In genomic region chr1:65178126-65178901, GRCm38 (mm10) we compare ENCODE assay signal across 7 mouse cellular contexts. TPM values are rescaled to one million over a fixed set of nuclear protein-coding genes. Genes with fewer than 3 reads are reported as not detected.
DNase-seq lines count a peak whose midpoint lies in the region; ATAC-seq lines count a peak whose summit lies in the region.

No protein-coding gene starts in this region.

- H3K27ac ChIP-seq in embryonic facial prominence, embryonic 11.5 days (replicated peaks; ENCODE audit: low read depth, low read length): peak overlapping the region; percentile 92
- peak overlapping the region; percentile 90 for H3K27ac ChIP-seq in limb, embryonic 11.5 days (replicated peaks; ENCODE audit: low read depth, low read length)
- peak overlapping the region; percentile 94 for H3K27ac ChIP-seq in midbrain, embryonic 14.5 days (replicated peaks; ENCODE audit: low read depth, low read length)

- H3K9ac ChIP-seq in embryonic facial prominence, embryonic 11.5 days (replicated peaks; ENCODE audit: low read length): peak overlapping the region; percentile 75
- H3K9ac ChIP-seq in limb, embryonic 11.5 days (ENCODE audit: low read length): peak overlapping the region; percentile 81
- peak overlapping the region; percentile 78 for H3K9ac ChIP-seq in midbrain, embryonic 14.5 days (replicated peaks; ENCODE audit: low read length)

- H3K4me1 ChIP-seq in embryonic facial prominence, embryonic 11.5 days (ENCODE audit: control insufficient read depth, insufficient read depth, low read length): no peaks in the 10 kb centered on the region
- H3K4me1 ChIP-seq in limb, embryonic 11.5 days (ENCODE audit: control insufficient read depth, insufficient read depth, low read length): 0 out of 2 replicates have a peak, but pooled peaks cover 2% of the 10 kb centered on the region
- peaks cover 33% of the 10 kb centered on the region for H3K4me1 ChIP-seq in midbrain, embryonic 14.5 days (ENCODE audit: control insufficient read depth, insufficient read depth, low read length)

- peak; percentile 98 for DNase-seq in adrenal gland, postnatal 14 days
- peak; percentile 91 for DNase-seq in embryonic facial prominence, embryonic 11.5 days (ENCODE audit: low spot score)
- peak; percentile 100 for DNase-seq in heart, adult 11 months
- peak; percentile 95 for DNase-seq in kidney, adult 18-20 months
- peak; percentile 97 for DNase-seq in limb, embryonic 11.5 days (ENCODE audit: low spot score)
- DNase-seq in midbrain, embryonic 14.5 days: peak; percentile 91
- DNase-seq in spleen, adult 18-20 months: peak; percentile 88 to 93

- H3K4me2 ChIP-seq in embryonic facial prominence, embryonic 11.5 days (ENCODE audit: low read depth, low read length): peak overlapping the region; percentile 52
- H3K4me2 ChIP-seq in limb, embryonic 11.5 days (ENCODE audit: low read depth, severe bottlenecking): peak overlapping the region; percentile 60
- peak overlapping the region; percentile 64 for H3K4me2 ChIP-seq in midbrain, embryonic 14.5 days (ENCODE audit: low read length)

- H3K27me3 ChIP-seq in embryonic facial prominence, embryonic 11.5 days (ENCODE audit: control insufficient read depth, insufficient read depth, low read length): no peaks in the 10 kb centered on the region
- no peaks in the 10 kb centered on the region for H3K27me3 ChIP-seq in limb, embryonic 11.5 days (ENCODE audit: control insufficient read depth, insufficient read depth, low read length)
- H3K27me3 ChIP-seq in midbrain, embryonic 14.5 days (ENCODE audit: control insufficient read depth, insufficient read depth, low read length): no peaks in the 10 kb centered on the region

- peak; percentile 85 for ATAC-seq in embryonic facial prominence, embryonic 11.5 days (replicated peaks; ENCODE audit: insufficient number of reproducible peaks, low FRiP score, low TSS enrichment, low read depth)
- ATAC-seq in limb, embryonic 11.5 days (ENCODE audit: insufficient number of reproducible peaks, low FRiP score, low TSS enrichment, low read depth): peak; percentile 88
- peak; percentile 81 for ATAC-seq in midbrain, embryonic 14.5 days (ENCODE audit: low FRiP score, low TSS enrichment)

- no peaks in the 10 kb centered on the region for H3K36me3 ChIP-seq in embryonic facial prominence, embryonic 11.5 days (replicated peaks; ENCODE audit: control insufficient read depth, insufficient read depth, low read depth, low read length)
- peaks cover 2% of the 10 kb centered on the region; the same call in 1 of the 2 replicates for H3K36me3 ChIP-seq in limb, embryonic 11.5 days (ENCODE audit: control insufficient read depth, insufficient read depth, low read length)
- H3K36me3 ChIP-seq in midbrain, embryonic 14.5 days (ENCODE audit: control insufficient read depth, insufficient read depth, low read length): peaks cover 13% of the 10 kb centered on the region

- peak overlapping the region; percentile 66 for H3K4me3 ChIP-seq in embryonic facial prominence, embryonic 11.5 days (ENCODE audit: low read depth, low read length)
- H3K4me3 ChIP-seq in limb, embryonic 11.5 days (ENCODE audit: low read depth, low read length): peak overlapping the region; percentile 72
- peak overlapping the region; percentile 65 for H3K4me3 ChIP-seq in midbrain, embryonic 14.5 days (replicated peaks; ENCODE audit: low read depth, low read length)

- no peaks in the 10 kb centered on the region for H3K9me3 ChIP-seq in embryonic facial prominence, embryonic 11.5 days (replicated peaks; ENCODE audit: control insufficient read depth, low read length)
- H3K9me3 ChIP-seq in limb, embryonic 11.5 days (ENCODE audit: control insufficient read depth, low read length): no peaks in the 10 kb centered on the region
- no peaks in the 10 kb centered on the region for H3K9me3 ChIP-seq in midbrain, embryonic 14.5 days (ENCODE audit: control insufficient read depth, low read length)

- WGBS in embryonic facial prominence, embryonic 11.5 days: 5% methylated on average over 27 of the region's 27 CpGs
- 9% methylated on average over 27 of the region's 27 CpGs for WGBS in limb, embryonic 11.5 days
- WGBS in midbrain, embryonic 14.5 days: 8% methylated on average over 27 of the region's 27 CpGs

RNA-seq across cellular contexts. Expression of gene Idh1, which starts 8.0 kb away (rescaled TPM):
- total RNA-seq in adrenal gland, postnatal 14 days (2021): 345 and 387 TPM in 2 replicates
- 260 and 262 TPM in 2 replicates for polyA plus RNA-seq in embryonic facial prominence, embryonic 11.5 days (2014; fragmentation: Nextera tagmentation; extraction: Ambion mirVana)
- 174 and 176 TPM in 2 replicates for polyA plus RNA-seq in limb, embryonic 11.5 days (2014; fragmentation: Nextera tagmentation; extraction: Ambion mirVana)
- polyA plus RNA-seq in midbrain, embryonic 14.5 days (2014; fragmentation: Nextera tagmentation; extraction: Ambion mirVana): 494 and 592 TPM in 2 replicates

RNA-seq across cellular contexts. Expression of gene Pikfyve, which starts 8.2 kb away (rescaled TPM):
- 27.9 TPM in 2 replicates for total RNA-seq in adrenal gland, postnatal 14 days (2021)
- 14.8 and 17.3 TPM in 2 replicates for polyA plus RNA-seq in embryonic facial prominence, embryonic 11.5 days (2014; fragmentation: Nextera tagmentation; extraction: Ambion mirVana)
- 16.3 and 16.5 TPM in 2 replicates for polyA plus RNA-seq in limb, embryonic 11.5 days (2014; fragmentation: Nextera tagmentation; extraction: Ambion mirVana)
- polyA plus RNA-seq in midbrain, embryonic 14.5 days (2014; fragmentation: Nextera tagmentation; extraction: Ambion mirVana): 18.8 and 22.4 TPM in 2 replicates

RNA-seq across cellular contexts. Expression of gene D630023F18Rik, which starts 55.3 kb away (rescaled TPM):
- total RNA-seq in adrenal gland, postnatal 14 days (2021): not detected in 2 replicates
- 0.32 and 0.45 TPM in 2 replicates for polyA plus RNA-seq in embryonic facial prominence, embryonic 11.5 days (2014; fragmentation: Nextera tagmentation; extraction: Ambion mirVana)
- polyA plus RNA-seq in limb, embryonic 11.5 days (2014; fragmentation: Nextera tagmentation; extraction: Ambion mirVana): 0.33 and 0.40 TPM in 2 replicates
- polyA plus RNA-seq in midbrain, embryonic 14.5 days (2014; fragmentation: Nextera tagmentation; extraction: Ambion mirVana): 0.57 and 0.80 TPM in 2 replicates

RNA-seq across cellular contexts. Expression of gene Gm28845, which starts 59.0 kb away (rescaled TPM):
- total RNA-seq in adrenal gland, postnatal 14 days (2021): not detected in 2 replicates
- not detected in 2 replicates for polyA plus RNA-seq in embryonic facial prominence, embryonic 11.5 days (2014; fragmentation: Nextera tagmentation; extraction: Ambion mirVana)
- not detected in 2 replicates for polyA plus RNA-seq in limb, embryonic 11.5 days (2014; fragmentation: Nextera tagmentation; extraction: Ambion mirVana)
- polyA plus RNA-seq in midbrain, embryonic 14.5 days (2014; fragmentation: Nextera tagmentation; extraction: Ambion mirVana): not detected in 2 replicates

Comparison
In these comparisons a context has a peak if more than half of its experiments do, and no peak if none do; other contexts are left out.
1. Peak in every context shown above with its lines: DNase-seq, ATAC-seq, H3K4me3 ChIP-seq and H3K27ac ChIP-seq.